Mouse (Mus musculus) kidney, postnatal 10 days (tissue): ENCODE results near the gene Trappc11.

Source experiments
- DNase-seq: peaks from one replicate; pipeline ENCODE4 v3.0.0; 2021; ENCODE audit warnings: mixed read lengths

Trappc11 gene

DNA sequence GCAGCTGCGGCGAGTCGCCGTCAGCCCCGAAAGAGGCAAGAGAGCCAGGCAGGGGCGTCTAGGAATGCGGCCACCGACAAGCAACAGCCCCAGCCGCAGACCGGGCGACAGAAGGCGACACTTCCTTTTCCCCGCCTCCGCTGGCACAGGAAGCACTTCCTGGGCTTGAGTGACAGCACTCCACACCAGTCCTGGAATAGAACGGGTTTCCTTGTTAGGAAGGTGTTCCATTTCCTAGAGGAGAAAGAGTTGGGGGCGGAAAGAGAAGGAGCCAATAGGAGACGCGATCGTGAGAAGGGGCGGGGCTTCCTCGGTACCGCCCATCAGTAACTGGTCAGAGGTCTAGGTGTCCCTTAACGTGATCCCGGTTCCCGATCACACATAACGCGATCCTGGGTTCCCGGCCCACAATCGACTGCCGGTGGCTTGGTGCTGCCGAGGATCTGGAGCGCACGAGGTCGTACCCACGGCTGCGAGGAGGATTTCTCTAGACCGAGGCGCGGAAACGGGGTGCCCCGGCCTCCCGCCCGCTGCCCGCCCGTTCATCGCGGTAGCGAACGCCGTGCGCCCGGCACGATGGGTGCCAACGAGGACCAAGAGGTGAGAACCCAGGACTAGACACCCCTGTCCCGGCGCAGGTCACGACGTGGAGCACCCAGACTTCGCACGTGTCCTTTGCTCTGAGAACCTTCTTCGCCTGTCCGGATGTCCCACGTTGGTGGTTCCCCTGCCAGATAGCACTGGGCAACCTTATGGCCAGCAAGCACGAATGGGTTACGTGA lies at the start of gene Trappc11, which contains the start of gene Rwdd4a:
Trappc11 (minus strand) TSS at position 127 of the 782 bp plus-strand sequence.
Rwdd4a (plus strand) TSS at position 321 of the 782 bp plus-strand sequence.
- DNase-seq: peak; percentile 97

DNA sequence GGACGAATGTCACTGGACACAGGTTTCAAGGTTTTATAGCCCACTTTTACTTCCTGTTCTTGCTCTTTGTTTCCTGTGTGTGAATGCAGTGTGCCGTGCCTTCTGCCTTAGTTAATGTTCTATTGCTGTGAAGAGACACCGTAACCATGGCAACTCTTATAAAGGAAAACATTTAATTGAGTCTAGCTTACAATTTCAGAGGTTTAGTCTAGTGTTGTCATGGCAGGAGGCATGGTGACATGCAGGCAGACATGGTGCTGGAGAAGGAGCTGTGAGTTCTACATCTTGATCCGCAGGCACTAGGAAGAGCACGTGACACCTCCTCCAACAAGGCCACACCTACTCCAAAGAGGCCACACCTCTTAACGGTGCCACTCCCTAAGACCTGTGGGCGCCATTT lies 48.2 kb upstream of the Trappc11 start:
- DNase-seq: no peak

GRCm38 (mm10) chr8:47573482-47573881 lies 40.2 kb upstream of the Trappc11 start:
- no peak for DNase-seq

- DNase-seq: no peak
Measured at GRCm38 (mm10) chr8:47570161-47570560, 36.9 kb upstream of the Trappc11 start.

DNA sequence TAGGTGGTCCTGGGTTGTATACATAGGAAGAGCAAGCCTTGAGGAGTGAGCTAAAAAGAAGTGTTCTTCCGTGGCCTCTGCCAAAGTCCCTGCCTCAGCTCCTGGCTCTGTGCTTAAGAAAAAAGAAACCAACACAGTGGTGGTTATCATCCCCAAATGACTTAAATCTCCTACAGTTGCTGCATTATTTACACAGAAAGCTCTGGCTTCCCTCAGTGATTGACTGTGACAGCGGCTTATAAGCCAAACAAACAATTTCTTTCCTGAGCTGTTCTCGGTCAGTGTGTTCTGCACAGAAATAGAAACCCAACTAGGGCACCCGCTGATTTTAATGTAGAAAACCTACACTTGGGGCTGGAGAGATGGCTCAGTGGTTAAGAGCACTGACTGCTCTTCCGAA lies 34.8 kb upstream of the Trappc11 start:
- no peak for DNase-seq

DNA sequence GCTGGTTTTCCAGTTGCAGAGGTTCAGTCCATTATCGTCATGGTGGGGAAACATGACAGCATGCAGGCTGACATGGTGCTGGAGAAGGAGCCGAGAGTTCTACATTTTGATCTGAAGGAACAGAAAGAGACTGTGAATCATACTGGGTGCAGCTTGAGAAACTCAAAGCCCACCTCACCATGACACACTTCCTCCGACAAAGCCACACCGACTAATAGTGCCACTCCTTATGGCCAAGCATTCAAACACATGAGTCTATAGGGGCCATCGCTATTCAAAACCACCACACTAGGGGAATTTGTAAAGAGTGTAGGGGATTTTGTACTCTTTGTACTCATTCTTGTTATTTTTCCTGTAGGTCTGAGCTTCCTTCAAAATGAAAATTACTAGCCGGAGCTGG lies 33.3 kb upstream of the Trappc11 start:
- DNase-seq: no peak

DNA sequence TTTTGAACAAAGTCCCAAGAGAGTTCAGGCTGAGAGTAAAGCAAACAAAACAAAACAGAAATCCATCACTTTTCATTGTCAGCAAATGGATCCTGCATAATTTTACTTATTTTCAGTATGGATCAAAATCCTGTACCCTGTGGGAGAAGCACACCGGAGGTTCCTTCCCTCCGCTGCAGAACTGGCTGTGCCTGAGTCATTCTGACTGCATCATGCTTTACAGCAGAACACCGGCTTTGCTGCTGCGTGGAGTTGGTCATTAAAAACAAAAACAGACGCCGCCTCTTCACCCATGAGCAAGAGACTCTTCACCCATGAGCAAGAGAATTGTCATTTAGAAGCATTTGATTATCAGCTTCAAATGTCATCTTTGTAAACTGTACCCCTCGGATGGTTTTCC lies 27.5 kb upstream of the Trappc11 start:
- no peak for DNase-seq

DNA sequence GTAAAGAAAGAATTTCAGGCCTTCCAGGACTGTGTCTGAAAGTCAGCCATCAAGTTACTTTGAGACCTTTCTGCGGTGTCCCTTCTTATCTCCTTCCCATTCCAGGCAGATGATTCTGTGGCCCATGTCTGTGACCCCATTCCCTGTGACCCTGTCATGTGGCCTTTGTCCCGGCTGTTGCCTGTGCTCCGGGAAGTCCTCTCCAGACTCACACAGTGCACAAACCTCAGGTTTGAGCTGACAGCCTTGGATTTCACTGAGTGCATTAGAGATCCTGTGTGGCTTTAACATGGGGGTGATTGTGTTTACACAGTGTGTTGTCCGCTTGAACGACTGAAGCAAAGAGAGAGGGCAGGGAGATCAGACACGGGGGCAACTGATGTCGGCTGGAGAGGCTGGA lies 25.0 kb upstream of the Trappc11 start:
- DNase-seq: no peak

DNA sequence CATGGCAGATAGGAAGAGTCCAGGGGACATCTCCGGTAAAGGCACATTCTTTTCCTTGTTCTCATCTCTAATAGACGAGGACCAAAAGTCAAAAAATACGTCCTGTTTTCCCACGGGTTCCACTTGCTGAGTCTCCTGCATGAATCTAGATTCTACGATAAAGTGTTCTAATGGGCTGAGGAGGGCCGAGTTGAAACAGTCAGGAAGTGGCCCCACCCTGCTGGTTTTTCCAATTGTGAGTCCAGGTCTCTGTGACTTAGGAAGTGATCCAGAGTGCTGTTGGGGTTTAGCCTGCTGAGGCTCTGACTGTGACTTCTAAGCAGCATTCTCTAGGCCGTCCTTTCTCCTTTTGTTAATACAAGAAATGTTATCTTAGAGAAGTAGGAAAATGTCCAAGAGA lies 23.2 kb upstream of the Trappc11 start:
- DNase-seq: no peak

GRCm38 (mm10) chr8:47553613-47554012 lies 20.3 kb upstream of the Trappc11 start:
- DNase-seq: no peak

GRCm38 (mm10) chr8:47547102-47547501 lies 13.8 kb upstream of the Trappc11 start:
- DNase-seq: no peak

GRCm38 (mm10) chr8:47544094-47544493 lies 10.8 kb upstream of the Trappc11 start:
- no peak for DNase-seq

DNA sequence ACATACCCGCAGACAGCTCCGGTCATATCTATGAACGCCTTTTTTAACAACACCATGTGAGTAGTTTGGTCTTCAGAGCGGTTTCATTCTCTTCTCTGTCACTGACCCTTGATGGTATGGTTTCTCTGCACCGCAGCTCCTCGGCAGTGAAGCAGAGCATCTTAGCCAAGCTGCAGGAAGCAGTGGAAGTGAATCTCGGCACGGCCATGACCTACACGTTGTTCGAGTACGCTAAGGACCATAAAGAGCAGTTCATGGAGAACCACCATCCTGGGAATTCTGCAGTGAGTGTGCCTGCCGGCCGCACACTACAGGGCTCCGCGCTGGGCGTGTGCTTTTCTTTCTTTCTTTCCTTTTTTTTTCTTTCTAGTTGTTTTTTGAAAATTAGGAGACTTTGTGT lies 9.5 kb upstream of the Trappc11 start:
- DNase-seq: no peak

DNA sequence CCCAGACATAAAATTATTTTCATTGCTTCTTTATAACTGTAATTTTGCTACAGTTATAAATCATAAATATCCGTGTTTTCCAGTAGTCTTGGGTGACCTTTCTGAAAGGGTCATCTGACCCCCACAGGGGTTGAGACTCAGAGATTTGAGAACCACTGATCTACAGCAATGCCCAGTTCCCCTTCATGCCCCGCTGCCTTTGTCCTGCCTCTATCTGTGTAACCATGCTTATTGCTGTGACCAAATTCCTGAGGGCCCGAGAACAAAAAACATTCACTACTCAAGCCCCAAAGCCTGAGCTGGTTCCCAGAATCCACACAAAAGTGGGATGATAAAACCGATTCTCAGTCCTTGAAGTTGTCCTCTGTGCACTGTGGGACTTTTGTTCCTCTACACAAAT lies 5.1 kb upstream of the Trappc11 start:
- peak; percentile 18 for DNase-seq

GRCm38 (mm10) chr8:47528094-47528493 lies 5.2 kb downstream of the Trappc11 start:
- DNase-seq: no peak

GRCm38 (mm10) chr8:47513601-47514000 lies 19.7 kb downstream of the Trappc11 start:
- DNase-seq: no peak

- no peak for DNase-seq
Measured at GRCm38 (mm10) chr8:47510930-47511329, 22.3 kb downstream of the Trappc11 start.

DNA sequence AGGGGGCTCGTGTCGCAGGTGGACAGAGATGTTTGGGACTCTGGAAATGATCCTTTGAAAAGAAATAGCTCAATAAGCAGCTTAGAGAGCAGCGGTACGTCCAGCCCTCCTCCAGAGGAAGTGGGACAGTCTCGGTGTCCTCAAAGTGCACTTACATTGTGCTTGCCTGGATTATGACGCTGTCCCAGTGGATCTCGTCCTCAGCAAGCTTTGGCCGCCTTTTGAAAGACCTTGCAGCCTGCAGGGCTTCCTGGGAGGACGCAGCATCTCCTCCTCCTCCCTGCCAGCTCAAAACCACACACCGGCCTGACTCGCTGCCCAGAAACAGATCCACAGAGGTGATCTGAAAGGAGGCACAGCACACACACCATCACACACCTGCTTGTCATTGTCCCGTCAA lies 27.8 kb downstream of the Trappc11 start:
- DNase-seq: no peak

DNA sequence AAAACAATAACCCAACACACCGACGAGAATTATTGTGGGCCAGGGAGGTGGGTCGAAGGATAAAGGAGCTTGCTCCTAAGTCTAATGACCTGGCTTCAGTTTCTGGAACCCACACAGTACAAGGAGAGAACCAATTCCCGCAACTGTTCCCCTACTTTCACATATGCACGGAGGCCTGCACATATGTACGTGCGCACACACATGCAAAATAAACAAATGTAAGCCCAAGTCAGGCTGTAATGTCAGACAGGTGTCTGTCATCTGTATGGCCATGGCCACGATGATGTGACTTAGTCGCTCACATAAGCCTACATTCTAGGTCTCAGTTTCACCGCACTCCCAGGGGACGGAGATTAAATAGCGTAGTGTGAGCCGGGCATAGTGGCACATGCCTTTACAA lies 30.7 kb downstream of the Trappc11 start:
- DNase-seq: no peak

- DNase-seq: no peak
Measured at GRCm38 (mm10) chr8:47501994-47502393, 31.3 kb downstream of the Trappc11 start.

DNA sequence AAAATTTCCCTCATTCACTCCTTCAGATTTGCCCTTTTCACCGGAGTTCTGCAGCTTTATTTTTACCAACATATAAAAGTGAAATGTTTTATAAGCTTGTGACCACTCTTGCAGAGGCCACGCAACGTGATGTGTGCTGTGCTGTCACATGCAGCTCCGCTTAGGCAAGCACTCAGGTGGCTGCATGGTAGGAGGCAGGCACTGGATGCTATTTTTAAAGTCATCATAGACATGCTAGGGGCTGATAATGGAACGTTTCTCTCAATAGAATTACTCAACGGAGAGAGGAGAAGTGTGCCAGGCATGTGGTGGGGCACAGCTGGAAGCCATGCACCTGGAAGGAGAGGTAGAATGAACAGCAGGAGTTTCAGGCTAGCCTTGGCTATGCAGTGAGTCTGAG lies 37.8 kb downstream of the Trappc11 start:
- no peak for DNase-seq

DNA sequence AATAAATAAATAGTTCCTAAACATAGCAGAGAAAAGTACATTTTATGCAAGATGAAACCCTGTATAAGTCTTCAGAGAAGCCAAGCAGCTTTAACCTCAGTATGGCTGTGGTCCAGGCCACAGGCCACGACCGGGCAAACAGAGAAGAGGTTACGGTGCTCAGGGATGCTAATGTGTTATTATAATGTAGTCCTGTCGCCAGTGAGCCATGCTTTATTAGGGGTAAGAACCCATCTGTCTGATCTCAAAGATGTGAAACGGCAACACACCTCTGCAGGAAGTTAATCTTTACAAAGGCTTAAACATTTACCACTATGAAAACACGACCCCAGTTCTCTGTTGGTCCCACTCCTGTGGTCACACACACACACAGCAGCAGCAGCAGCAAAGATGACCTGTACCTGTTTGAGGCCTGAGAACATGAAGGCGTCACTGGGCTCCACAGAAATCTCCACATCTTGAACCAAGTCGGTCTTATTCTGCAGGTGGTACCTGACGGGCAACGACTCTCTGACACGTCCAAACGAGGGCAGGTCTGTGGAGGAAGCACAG lies 38.6 kb downstream of the Trappc11 start:
- no peak for DNase-seq

DNA sequence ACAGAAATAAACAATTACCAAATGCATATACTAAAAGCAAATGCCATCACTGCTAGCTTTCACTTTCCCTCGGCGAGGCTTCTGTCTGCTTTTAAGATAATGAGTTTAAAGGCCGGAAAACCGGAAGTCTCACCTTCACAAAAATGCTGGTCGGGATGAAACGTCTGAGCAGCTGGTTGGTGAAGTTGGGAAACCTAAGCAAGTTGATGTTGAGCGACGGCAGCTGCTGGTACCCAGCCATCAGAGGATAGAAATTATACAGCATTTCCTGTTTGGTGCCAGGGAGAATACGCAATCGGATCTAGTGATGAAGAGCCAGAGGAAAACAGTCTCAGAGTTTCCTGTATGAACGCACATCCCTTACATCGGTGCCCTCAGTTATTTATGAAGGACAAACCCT lies 40.2 kb downstream of the Trappc11 start:
- no peak for DNase-seq

- no peak for DNase-seq
Measured at GRCm38 (mm10) chr8:47487231-47487630, 46.0 kb downstream of the Trappc11 start.
